Mouse (Mus musculus): Measurements from ENCODE around the gene Zfhx3. TPM values are rescaled to one million over a fixed set of nuclear protein-coding genes. Genes with fewer than 3 reads are reported as not detected.

Zfhx3 gene
- polyA plus RNA-seq, 1 experiment from 2014 or later, result 17.8 TPM

DNA sequence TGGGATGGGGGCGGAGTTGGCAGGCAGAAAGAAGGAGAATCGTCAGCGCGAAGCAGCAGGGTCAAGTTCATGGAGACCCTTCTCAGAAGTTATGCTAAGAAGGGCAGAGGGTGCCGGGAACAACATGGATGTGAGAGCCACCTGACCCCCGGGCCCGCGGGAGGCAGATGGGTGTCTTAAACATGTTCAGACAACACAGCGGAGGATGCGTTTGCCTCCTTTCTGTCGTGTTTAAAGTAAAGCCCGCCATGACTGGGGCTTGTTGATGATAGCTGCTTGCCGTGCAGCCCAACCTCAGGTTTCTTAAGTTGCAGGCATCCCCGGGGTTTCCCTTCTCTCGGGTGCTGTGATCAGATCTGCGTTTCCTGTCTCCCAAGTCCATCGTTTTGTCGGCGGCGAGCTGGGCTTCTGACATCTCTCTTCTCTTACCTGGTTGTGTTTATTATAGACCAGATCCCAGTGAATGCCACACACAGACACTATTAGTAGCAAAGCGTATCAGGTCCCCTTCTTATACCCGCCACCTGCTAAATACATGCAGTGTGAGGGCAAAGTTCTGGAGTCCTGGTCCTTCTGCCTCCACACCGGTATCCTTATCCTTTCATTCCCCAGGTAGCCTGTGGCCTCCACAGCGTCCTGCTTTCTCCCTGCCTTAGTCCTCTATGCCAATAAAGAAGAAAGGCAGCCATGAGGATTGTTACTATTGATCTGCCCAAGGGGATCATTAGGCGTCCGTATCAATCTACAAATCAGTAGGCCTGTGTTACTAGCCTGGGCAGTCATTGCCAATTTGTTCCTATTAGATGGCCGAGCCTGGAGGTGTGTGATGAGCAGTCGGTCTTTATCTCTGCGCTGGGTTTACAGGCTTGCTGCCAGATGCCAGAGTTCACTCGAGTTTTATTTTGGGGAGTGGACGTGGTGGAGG is 2.5 kb downstream of the Zfhx3 start:
- H3K9me3 ChIP-seq (ENCODE audit: control insufficient read depth, low read length), result no peaks in the 10 kb centered on the region

GRCm38 (mm10) chr8:107946888-107947287 is 4.4 kb downstream of the Zfhx3 start:
- Histone ChIP-seq H3K36me3 (ENCODE audit: control insufficient read depth, insufficient read depth, low read length) (no peaks in the 10 kb centered on the region), H3K27me3 (replicated peaks; ENCODE audit: control insufficient read depth, insufficient read depth, low read length) (peaks cover 11% of the 10 kb centered on the region), H3K4me2 (ENCODE audit: low read length) (no peak overlapping the region), H3K9me3 (ENCODE audit: control insufficient read depth, low read length) (no peaks in the 10 kb centered on the region), H3K4me3 (ENCODE audit: low read length) (no peak overlapping the region), H3K27ac (ENCODE audit: low read depth, low read length) (peak overlapping the region; percentile 16), H3K9ac (ENCODE audit: low read depth, low read length) (no peak overlapping the region), H3K4me1 (ENCODE audit: control insufficient read depth, insufficient read depth, low read depth, low read length) (peaks cover 9% of the 10 kb centered on the region)
- no peak for ATAC-seq
- WGBS, result 56% methylated on average over 5 of the region's 5 CpGs

More for the DNA sequence above, 2.5 kb downstream of the Zfhx3 start:
- peak overlapping the region; percentile 68 for H3K27ac ChIP-seq (ENCODE audit: low read depth, low read length)
- WGBS, result 17% methylated on average over 31 of the region's 31 CpGs
- peak overlapping the region; percentile 20 for H3K4me3 ChIP-seq (ENCODE audit: low read length)
- H3K9ac ChIP-seq (ENCODE audit: low read depth, low read length), result peak overlapping the region; percentile 19
- peak overlapping the region; percentile 53 for H3K4me2 ChIP-seq (ENCODE audit: low read length)
- H3K4me1 ChIP-seq (ENCODE audit: control insufficient read depth, insufficient read depth, low read depth, low read length), result peaks cover 9% of the 10 kb centered on the region
- H3K36me3 ChIP-seq (ENCODE audit: control insufficient read depth, insufficient read depth, low read length), result no peaks in the 10 kb centered on the region
- ATAC-seq, result no peak
- H3K27me3 ChIP-seq (replicated peaks; ENCODE audit: control insufficient read depth, insufficient read depth, low read length), result peaks cover 9% of the 10 kb centered on the region

GRCm38 (mm10) chr8:107955887-107956286 is 13.4 kb downstream of the Zfhx3 start:
- peak; percentile 48; the same call in 1 of the 2 replicates for ATAC-seq
- Histone ChIP-seq H3K9ac (ENCODE audit: low read depth, low read length) (no peak overlapping the region), H3K27ac (ENCODE audit: low read depth, low read length) (no peak overlapping the region), H3K36me3 (ENCODE audit: control insufficient read depth, insufficient read depth, low read length) (no peaks in the 10 kb centered on the region), H3K4me2 (ENCODE audit: low read length) (no peak overlapping the region), H3K4me3 (ENCODE audit: low read length) (no peak overlapping the region), H3K4me1 (ENCODE audit: control insufficient read depth, insufficient read depth, low read depth, low read length) (no peaks in the 10 kb centered on the region), H3K27me3 (replicated peaks; ENCODE audit: control insufficient read depth, insufficient read depth, low read length) (0 out of 2 replicates have a peak, but pooled peaks cover 3% of the 10 kb centered on the region), H3K9me3 (ENCODE audit: control insufficient read depth, low read length) (no peaks in the 10 kb centered on the region)
- WGBS, result 61% methylated on average over 3 of the region's 3 CpGs

- 42% methylated on average over 8 of the region's 8 CpGs for WGBS
- H3K9ac ChIP-seq (ENCODE audit: low read depth, low read length), result no peak overlapping the region
- H3K4me1 ChIP-seq (ENCODE audit: control insufficient read depth, insufficient read depth, low read depth, low read length), result no peaks in the 10 kb centered on the region
These were observed 15.1 kb downstream of the Zfhx3 start for GRCm38 (mm10) chr8:107957566-107957965.

DNA sequence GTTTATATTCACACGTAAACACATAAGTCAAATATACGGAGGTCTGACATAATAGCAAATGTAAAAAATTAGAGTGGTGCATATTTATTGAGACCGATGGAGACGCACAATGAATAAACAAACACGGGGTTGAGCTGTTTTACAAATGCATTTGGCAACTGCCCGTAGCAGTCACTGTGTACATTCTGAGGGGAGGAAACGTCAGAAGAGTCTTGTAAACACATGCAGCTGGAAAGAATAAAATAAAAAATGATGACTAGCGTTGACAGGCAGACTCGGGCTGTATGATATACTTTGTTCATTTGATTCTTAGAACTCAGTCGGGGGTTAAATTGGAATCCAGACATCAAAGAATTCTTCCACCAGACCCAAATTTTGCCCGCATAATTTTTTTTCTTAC is 18.0 kb downstream of the Zfhx3 start:
- Histone ChIP-seq H3K27ac (ENCODE audit: low read depth, low read length) (no peak overlapping the region), H3K9me3 (ENCODE audit: control insufficient read depth, low read length) (no peaks in the 10 kb centered on the region), H3K4me2 (ENCODE audit: low read length) (no peak overlapping the region), H3K4me1 (ENCODE audit: control insufficient read depth, insufficient read depth, low read depth, low read length) (no peaks in the 10 kb centered on the region), H3K27me3 (replicated peaks; ENCODE audit: control insufficient read depth, insufficient read depth, low read length) (no peaks in the 10 kb centered on the region), H3K36me3 (ENCODE audit: control insufficient read depth, insufficient read depth, low read length) (no peaks in the 10 kb centered on the region), H3K4me3 (ENCODE audit: low read length) (no peak overlapping the region), H3K9ac (ENCODE audit: low read depth, low read length) (no peak overlapping the region)
- ATAC-seq, result no peak
- 62% methylated on average over 11 of the region's 11 CpGs for WGBS

More at GRCm38 (mm10) chr8:107957566-107957965, 15.1 kb downstream of the Zfhx3 start:
- Histone ChIP-seq H3K4me3 (ENCODE audit: low read length) (no peak overlapping the region), H3K4me2 (ENCODE audit: low read length) (no peak overlapping the region), H3K27ac (ENCODE audit: low read depth, low read length) (no peak overlapping the region), H3K36me3 (ENCODE audit: control insufficient read depth, insufficient read depth, low read length) (no peaks in the 10 kb centered on the region), H3K27me3 (replicated peaks; ENCODE audit: control insufficient read depth, insufficient read depth, low read length) (0 out of 2 replicates have a peak, but pooled peaks cover 3% of the 10 kb centered on the region), H3K9me3 (ENCODE audit: control insufficient read depth, low read length) (no peaks in the 10 kb centered on the region)
- no peak for ATAC-seq

DNA sequence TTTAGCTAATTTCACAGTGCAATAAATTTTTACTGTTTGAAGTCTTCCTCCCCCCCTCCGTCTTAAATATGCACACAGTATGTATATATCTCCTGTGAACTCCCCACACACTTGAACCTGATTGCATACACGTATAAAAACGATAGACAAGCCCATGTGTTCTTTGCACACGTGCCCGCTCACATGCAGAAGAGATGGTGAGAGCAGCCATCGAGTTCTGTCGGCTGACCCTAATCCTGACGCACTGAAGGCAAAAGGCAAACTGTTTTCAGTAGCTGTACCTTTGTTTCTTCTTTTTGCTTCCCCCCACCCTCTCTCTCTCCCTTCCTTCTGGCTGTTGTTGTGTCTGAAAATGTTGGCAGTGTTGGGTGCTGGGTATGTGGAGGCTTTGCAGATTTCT is 18.4 kb downstream of the Zfhx3 start:
- Histone ChIP-seq H3K4me2 (ENCODE audit: low read length) (no peak overlapping the region), H3K4me1 (ENCODE audit: control insufficient read depth, insufficient read depth, low read depth, low read length) (no peaks in the 10 kb centered on the region), H3K4me3 (ENCODE audit: low read length) (no peak overlapping the region), H3K36me3 (ENCODE audit: control insufficient read depth, insufficient read depth, low read length) (no peaks in the 10 kb centered on the region), H3K9me3 (ENCODE audit: control insufficient read depth, low read length) (no peaks in the 10 kb centered on the region), H3K27ac (ENCODE audit: low read depth, low read length) (peak overlapping the region; percentile 1; the same call in 1 of the 2 replicates), H3K27me3 (replicated peaks; ENCODE audit: control insufficient read depth, insufficient read depth, low read length) (no peaks in the 10 kb centered on the region), H3K9ac (ENCODE audit: low read depth, low read length) (no peak overlapping the region)
- no peak for ATAC-seq
- 66% methylated on average over 8 of the region's 8 CpGs for WGBS

DNA sequence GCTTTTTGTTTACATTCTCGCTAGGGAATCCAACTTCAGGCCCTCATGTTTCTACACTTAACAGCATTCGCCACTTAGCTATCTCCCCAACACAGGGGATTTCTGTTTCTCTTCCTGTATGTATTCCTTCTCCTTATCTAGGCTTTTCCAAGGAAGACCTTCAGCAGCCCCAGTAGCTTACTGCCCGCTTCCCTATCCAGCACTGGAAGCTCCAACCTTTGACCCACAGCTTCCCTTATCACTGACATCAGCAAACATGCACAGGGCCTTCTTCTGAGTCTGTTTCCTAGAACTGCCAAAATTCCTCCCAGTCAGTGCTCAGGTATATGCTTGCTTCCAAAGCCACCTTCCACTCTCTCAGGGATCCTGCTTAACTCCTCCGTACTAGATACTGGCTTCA is 29.8 kb downstream of the Zfhx3 start:
- Histone ChIP-seq H3K36me3 (ENCODE audit: control insufficient read depth, insufficient read depth, low read length) (no peaks in the 10 kb centered on the region), H3K27me3 (replicated peaks; ENCODE audit: control insufficient read depth, insufficient read depth, low read length) (no peaks in the 10 kb centered on the region), H3K4me1 (ENCODE audit: control insufficient read depth, insufficient read depth, low read depth, low read length) (no peaks in the 10 kb centered on the region), H3K9me3 (ENCODE audit: control insufficient read depth, low read length) (no peaks in the 10 kb centered on the region), H3K4me3 (ENCODE audit: low read length) (no peak overlapping the region), H3K4me2 (ENCODE audit: low read length) (no peak overlapping the region), H3K27ac (ENCODE audit: low read depth, low read length) (no peak overlapping the region), H3K9ac (ENCODE audit: low read depth, low read length) (no peak overlapping the region)
- WGBS, result 90% methylated on average over 4 of the region's 4 CpGs
- ATAC-seq, result no peak

DNA sequence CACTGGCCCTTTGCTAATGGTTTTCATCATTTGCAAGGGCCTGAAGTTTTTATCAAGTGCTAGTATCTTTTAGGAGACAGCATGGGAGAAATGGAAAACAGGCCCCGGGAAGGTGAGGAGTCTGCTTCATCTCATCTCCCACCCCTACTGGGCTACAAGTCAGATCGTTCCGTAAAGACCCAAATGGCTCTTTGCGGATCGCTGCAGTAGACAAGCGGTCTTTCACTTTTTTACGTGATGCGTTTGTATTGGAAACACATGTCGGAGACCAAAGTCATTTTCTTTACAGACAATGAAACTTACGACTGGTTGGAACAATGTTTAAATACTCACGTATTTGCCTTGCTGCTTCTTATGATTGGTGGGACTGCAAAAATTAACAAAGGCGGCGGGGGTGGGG is 32.0 kb downstream of the Zfhx3 start:
- H3K27me3 ChIP-seq (replicated peaks; ENCODE audit: control insufficient read depth, insufficient read depth, low read length), result no peaks in the 10 kb centered on the region
- H3K4me2 ChIP-seq (ENCODE audit: low read length), result no peak overlapping the region
- no peak overlapping the region for H3K4me3 ChIP-seq (ENCODE audit: low read length)
- H3K9ac ChIP-seq (ENCODE audit: low read depth, low read length), result no peak overlapping the region
- 79% methylated on average over 13 of the region's 13 CpGs for WGBS
- no peaks in the 10 kb centered on the region for H3K9me3 ChIP-seq (ENCODE audit: control insufficient read depth, low read length)
- no peak for ATAC-seq
- no peak overlapping the region for H3K27ac ChIP-seq (ENCODE audit: low read depth, low read length)
- H3K4me1 ChIP-seq (ENCODE audit: control insufficient read depth, insufficient read depth, low read depth, low read length), result no peaks in the 10 kb centered on the region
- H3K36me3 ChIP-seq (ENCODE audit: control insufficient read depth, insufficient read depth, low read length), result no peaks in the 10 kb centered on the region

- Histone ChIP-seq H3K4me3 (ENCODE audit: low read length) (no peak overlapping the region), H3K9me3 (ENCODE audit: control insufficient read depth, low read length) (no peaks in the 10 kb centered on the region), H3K9ac (ENCODE audit: low read depth, low read length) (no peak overlapping the region), H3K27ac (ENCODE audit: low read depth, low read length) (no peak overlapping the region), H3K4me1 (ENCODE audit: control insufficient read depth, insufficient read depth, low read depth, low read length) (peaks cover 2% of the 10 kb centered on the region; the same call in 1 of the 2 replicates), H3K27me3 (replicated peaks; ENCODE audit: control insufficient read depth, insufficient read depth, low read length) (no peaks in the 10 kb centered on the region; the same call in 1 of the 2 replicates), H3K36me3 (ENCODE audit: control insufficient read depth, insufficient read depth, low read length) (no peaks in the 10 kb centered on the region), H3K4me2 (ENCODE audit: low read length) (no peak overlapping the region)
- 87% methylated on average over 1 of the region's 1 CpGs for WGBS
- no peak for ATAC-seq
These were observed 35.8 kb downstream of the Zfhx3 start for GRCm38 (mm10) chr8:107978247-107978646.

Measured in hindbrain, embryonic 16.5 days (tissue).